In genomic region chr6:36850422-36851129, GRCm38 (mm10) we compare ENCODE assay signal across 8 mouse cellular contexts. TPM values are rescaled to one million over a fixed set of nuclear protein-coding genes. Genes with fewer than 3 reads are reported as not detected.
DNase-seq lines count a peak whose midpoint lies in the region; ATAC-seq and TF ChIP-seq lines count a peak whose summit lies in the region.

No protein-coding gene starts in this region.

- peak overlapping the region; percentile 32; the same call in 1 of the 2 replicates for H3K27ac ChIP-seq in midbrain, embryonic 13.5 days
- H3K27ac ChIP-seq in midbrain, embryonic 10.5 days (replicated peaks) = no peak overlapping the region
- peak overlapping the region; percentile 17 for H3K27ac ChIP-seq in hindbrain, postnatal 0 days
- H3K27ac ChIP-seq in limb, embryonic 10.5 days = 0 out of 2 replicates have a peak overlapping the region, but pooled peaks have one; percentile 8

- no peaks in the 10 kb centered on the region for H3K4me1 ChIP-seq in midbrain, embryonic 13.5 days (replicated peaks)
- H3K4me1 ChIP-seq in midbrain, embryonic 10.5 days = no peaks in the 10 kb centered on the region
- H3K4me1 ChIP-seq in hindbrain, postnatal 0 days (ENCODE audit: insufficient read depth, low read length) = no peaks in the 10 kb centered on the region
- H3K4me1 ChIP-seq in limb, embryonic 10.5 days = peaks cover 10% of the 10 kb centered on the region

- ATAC-seq in midbrain, embryonic 13.5 days = peak; percentile 90
- ATAC-seq in hindbrain, postnatal 0 days = peak; percentile 94
- no peak for ATAC-seq in erythroblast, adult 5-6 weeks (replicated peaks; ENCODE audit: low FRiP score, poor library complexity, severe bottlenecking)

- H3K36me3 ChIP-seq in midbrain, embryonic 13.5 days = peaks cover 9% of the 10 kb centered on the region
- no peaks in the 10 kb centered on the region for H3K36me3 ChIP-seq in midbrain, embryonic 10.5 days
- peaks cover 4% of the 10 kb centered on the region; the same call in 1 of the 2 replicates for H3K36me3 ChIP-seq in hindbrain, postnatal 0 days (ENCODE audit: insufficient read depth, low read length)
- H3K36me3 ChIP-seq in limb, embryonic 10.5 days = no peaks in the 10 kb centered on the region

- H3K9me3 ChIP-seq in midbrain, embryonic 13.5 days = no peaks in the 10 kb centered on the region
- no peaks in the 10 kb centered on the region for H3K9me3 ChIP-seq in midbrain, embryonic 10.5 days (replicated peaks)
- no peaks in the 10 kb centered on the region for H3K9me3 ChIP-seq in hindbrain, postnatal 0 days (ENCODE audit: low read length)
- no peaks in the 10 kb centered on the region for H3K9me3 ChIP-seq in limb, embryonic 10.5 days (replicated peaks)

- 72% methylated on average over 7 of the region's 7 CpGs for WGBS in midbrain, embryonic 13.5 days
- WGBS in midbrain, embryonic 10.5 days = 87% methylated on average over 7 of the region's 7 CpGs
- 38% methylated on average over 7 of the region's 7 CpGs for WGBS in hindbrain, postnatal 0 days
- 85% methylated on average over 7 of the region's 7 CpGs for WGBS in limb, embryonic 10.5 days

- no peak for TF ChIP-seq CTCF in hindbrain, postnatal 0 days (IDR thresholded peaks at IDR 0.05; ENCODE audit: low read depth)

- H3K9ac ChIP-seq in midbrain, embryonic 13.5 days (replicated peaks) = no peak overlapping the region
- H3K9ac ChIP-seq in hindbrain, postnatal 0 days (replicated peaks; ENCODE audit: low read length) = no peak overlapping the region

- H3K4me3 ChIP-seq in midbrain, embryonic 13.5 days (replicated peaks) = no peak overlapping the region
- H3K4me3 ChIP-seq in midbrain, embryonic 10.5 days = no peak overlapping the region
- H3K4me3 ChIP-seq in hindbrain, postnatal 0 days (ENCODE audit: low read length) = no peak overlapping the region
- H3K4me3 ChIP-seq in limb, embryonic 10.5 days = no peak overlapping the region

- DNase-seq in midbrain, embryonic 10.5 days (ENCODE audit: low spot score) = no peak
- peak; percentile 75 to 89 for DNase-seq in cerebellum, postnatal 25 days
- DNase-seq in hindbrain, postnatal 0 days (ENCODE audit: low spot score) = peak; percentile 88
- no peak for DNase-seq in limb, embryonic 10.5 days (ENCODE audit: low spot score)
- peak; percentile 30 for DNase-seq in ovary, postnatal 36 days (ENCODE audit: low spot score)
- DNase-seq in natural killer cell, adult 2 months (ENCODE audit: low spot score in 2 of 2) = no peak

- no peak overlapping the region for H3K4me2 ChIP-seq in midbrain, embryonic 13.5 days (replicated peaks)
- H3K4me2 ChIP-seq in hindbrain, postnatal 0 days (ENCODE audit: low read depth, low read length) = no peak overlapping the region

- no peaks in the 10 kb centered on the region for H3K27me3 ChIP-seq in midbrain, embryonic 13.5 days
- no peaks in the 10 kb centered on the region for H3K27me3 ChIP-seq in midbrain, embryonic 10.5 days (ENCODE audit: low read depth, poor library complexity, severe bottlenecking)
- no peaks in the 10 kb centered on the region for H3K27me3 ChIP-seq in hindbrain, postnatal 0 days (ENCODE audit: insufficient read depth, low read length)
- no peaks in the 10 kb centered on the region for H3K27me3 ChIP-seq in limb, embryonic 10.5 days (ENCODE audit: low read depth, poor library complexity, severe bottlenecking)

RNA-seq across cellular contexts. Expression of gene Ptn, which starts 40.6 kb away (rescaled TPM):
- polyA plus RNA-seq in midbrain, embryonic 13.5 days (2015; fragmentation: Nextera tagmentation; extraction: Ambion mirVana) = 499 and 584 TPM in 2 replicates
- polyA plus RNA-seq in midbrain, embryonic 10.5 days (2016; fragmentation: Nextera tagmentation; extraction: Ambion mirVana) = 154 and 174 TPM in 2 replicates
- 396 and 403 TPM in 2 replicates for total RNA-seq in hindbrain, postnatal 0 days (2014; rRNA removed)
- 1,251 and 1,433 TPM in 2 replicates for polyA plus RNA-seq in hindbrain, postnatal 0 days (2015; fragmentation: Nextera tagmentation; extraction: Ambion mirVana)
- polyA plus RNA-seq in limb, embryonic 10.5 days (2016; fragmentation: Nextera tagmentation; extraction: Ambion mirVana) = 587 and 597 TPM in 2 replicates
- not detected in 2 replicates for total RNA-seq in erythroblast, adult 5-6 weeks (2015; ENCODE audit: low replicate concordance)
- not detected in 2 replicates for total RNA-seq in erythroblast, adult 5-6 weeks (2017; ENCODE audit: low replicate concordance)

Comparison
In these comparisons a context has a peak if more than half of its experiments do, and no peak if none do; other contexts are left out.
1. DNase-seq: peak in cerebellum, postnatal 25 days (2 of 2), hindbrain, postnatal 0 days (single experiment) and ovary, postnatal 36 days (single experiment); none in midbrain, embryonic 10.5 days (single experiment), limb, embryonic 10.5 days (single experiment) and natural killer cell, adult 2 months (0 of 2).